Mouse (Mus musculus): ENCODE measurements around the gene Ppp2r1b.
"Not testable (repeated sequence)": the region's sequence is repeated elsewhere in the genome, so short reads cannot be mapped to it uniquely, and the experiment has no call there.

The Ppp2r1b gene

GRCm38 (mm10) chr9:50845081-50845480 is at the start of gene Ppp2r1b:
TSS of gene Ppp2r1b (plus strand) at chr9:50845301.
- DNase-seq (ENCODE audit: low read depth, low spot score): no peak

- DNase-seq (ENCODE audit: low read depth, low spot score): no peak
Measured at GRCm38 (mm10) chr9:50796776-50797175, 48.3 kb upstream of the Ppp2r1b start.

DNA sequence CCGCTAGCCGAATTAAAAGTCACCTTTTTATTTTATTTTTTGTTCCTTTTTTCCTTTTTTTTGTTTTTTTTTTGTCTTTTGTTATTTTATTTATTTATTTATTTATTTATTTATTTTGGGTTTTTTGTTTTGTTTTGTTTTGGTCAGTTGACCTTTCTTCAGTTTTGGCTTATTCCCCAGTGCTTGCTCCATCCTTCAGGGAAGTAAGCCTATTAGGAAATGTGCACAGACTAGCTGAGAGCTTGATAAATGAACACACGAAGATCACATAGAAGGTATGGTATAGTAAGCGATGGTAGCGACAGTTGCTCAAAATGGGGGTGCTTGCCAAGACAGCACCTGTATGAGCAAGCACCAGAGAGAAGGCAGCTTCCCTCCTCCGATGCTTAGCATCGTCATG is 47.5 kb upstream of the Ppp2r1b start:
- DNase-seq (ENCODE audit: low read depth, low spot score): no peak

- DNase-seq (ENCODE audit: low read depth, low spot score): no peak
Measured at GRCm38 (mm10) chr9:50798368-50798767, 46.7 kb upstream of the Ppp2r1b start.

DNA sequence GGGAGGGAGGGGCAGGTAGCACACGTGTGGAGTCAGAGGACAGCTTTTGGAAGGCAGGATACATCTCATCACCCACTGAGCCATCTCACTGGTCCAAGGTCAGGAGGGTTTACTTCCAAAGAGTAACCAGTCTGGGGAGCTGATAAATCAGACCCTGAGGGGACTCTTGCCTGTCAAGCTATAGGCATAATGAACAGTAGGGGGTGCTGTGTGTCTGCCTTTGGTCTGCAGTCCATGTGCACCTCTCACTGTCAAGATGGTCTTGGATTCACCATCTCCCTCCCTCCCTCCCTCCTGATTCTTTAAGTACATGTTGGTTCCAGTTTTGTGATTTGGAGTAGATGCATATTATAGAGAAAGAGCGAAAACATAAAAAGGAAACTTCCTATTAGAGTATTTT is 44.1 kb upstream of the Ppp2r1b start:
- peak; percentile 67 for DNase-seq (ENCODE audit: low read depth, low spot score)

DNA sequence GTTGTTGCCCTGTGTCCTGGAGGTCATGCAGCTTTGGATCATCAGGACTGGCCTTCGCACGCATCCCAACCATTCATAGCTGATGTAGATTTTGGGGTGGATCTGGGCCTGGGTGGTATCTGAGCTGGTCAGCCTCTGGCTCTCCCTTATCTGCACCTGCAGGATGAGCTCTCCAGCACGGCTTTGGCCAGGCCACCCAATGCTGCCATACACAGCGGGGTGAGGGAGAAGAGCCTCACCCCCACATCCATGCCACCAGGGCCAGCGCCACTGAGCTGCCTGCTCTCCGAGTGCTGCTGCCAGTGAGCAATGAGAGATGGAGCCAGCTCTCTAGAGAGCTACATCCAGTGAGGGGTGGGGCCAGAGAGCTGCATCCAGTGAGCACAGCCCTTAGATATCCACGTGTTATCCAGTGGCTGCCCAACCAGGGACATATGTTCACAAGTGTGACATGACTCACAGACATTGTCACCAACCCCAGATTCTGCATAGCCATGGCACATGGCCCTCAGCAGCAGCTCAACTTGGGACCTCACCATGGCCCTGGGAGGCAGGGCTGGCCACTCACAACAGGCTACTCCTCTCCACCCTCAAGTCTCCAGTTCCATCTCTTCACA is 41.9 kb upstream of the Ppp2r1b start:
- DNase-seq (ENCODE audit: low read depth, low spot score): no peak

DNA sequence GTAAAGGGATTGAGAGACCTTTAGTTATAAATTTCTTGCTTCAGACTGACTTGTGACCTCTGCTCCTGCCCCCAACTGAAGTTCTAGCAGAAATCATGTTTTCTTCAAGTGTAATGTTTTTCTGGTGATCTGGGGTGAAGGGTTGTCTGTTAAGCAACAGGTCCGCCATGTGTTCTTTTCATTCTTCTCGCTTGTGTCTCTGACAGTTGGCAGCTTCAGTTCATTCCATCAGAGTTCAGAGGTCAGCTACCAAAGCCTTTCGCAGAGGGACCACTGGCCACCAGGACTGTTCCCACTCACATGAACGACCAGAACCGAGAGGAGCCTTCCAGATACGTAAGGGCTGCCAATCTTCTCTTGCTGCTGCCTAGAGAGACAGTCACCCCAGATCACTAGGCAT is 36.6 kb upstream of the Ppp2r1b start:
- no peak for DNase-seq (ENCODE audit: low read depth, low spot score)

DNA sequence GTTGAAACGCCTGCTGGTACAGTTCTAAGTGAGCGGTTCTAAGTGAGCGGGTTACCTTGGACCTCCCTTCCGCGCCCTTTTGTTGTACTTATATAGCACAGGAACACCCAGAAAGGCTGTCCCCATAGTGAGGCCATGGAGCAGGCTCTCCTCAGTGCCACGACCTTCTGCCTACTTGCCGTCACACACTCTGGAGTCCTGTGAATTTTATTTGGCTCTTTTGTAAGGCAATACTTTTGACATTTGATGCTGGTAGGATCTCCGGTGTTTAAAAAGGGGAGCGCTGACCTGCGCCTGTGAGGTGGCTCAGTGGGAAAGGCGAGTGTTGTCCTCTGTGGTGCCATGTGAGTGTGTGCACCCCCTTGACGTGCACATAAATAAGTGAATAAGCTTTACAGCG is 36.0 kb upstream of the Ppp2r1b start:
- no peak for DNase-seq (ENCODE audit: low read depth, low spot score)

DNA sequence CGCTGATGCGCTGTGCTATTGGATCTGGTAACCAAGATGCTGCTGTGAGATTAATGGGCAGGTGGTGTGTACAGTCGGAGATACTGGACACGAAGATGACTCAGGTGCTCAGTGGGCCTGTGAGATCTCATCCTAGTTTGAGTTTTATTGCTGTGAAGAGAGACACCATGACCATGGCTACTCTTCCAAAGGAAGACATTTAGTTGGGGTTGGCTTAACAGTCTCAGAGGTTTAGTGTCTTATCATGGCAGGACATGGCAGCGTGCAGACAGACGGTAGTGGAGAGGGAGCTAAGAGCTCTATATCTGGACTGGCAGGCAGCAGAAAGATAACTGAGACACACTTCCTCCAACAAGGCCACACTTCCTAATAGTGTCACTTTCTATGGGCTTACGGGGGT is 33.9 kb upstream of the Ppp2r1b start:
- no peak for DNase-seq (ENCODE audit: low read depth, low spot score)

- DNase-seq (ENCODE audit: low read depth, low spot score): no peak
Measured at GRCm38 (mm10) chr9:50811746-50812145, 33.4 kb upstream of the Ppp2r1b start.

- DNase-seq (ENCODE audit: low read depth, low spot score): no peak
Measured at GRCm38 (mm10) chr9:50813796-50814195, 31.3 kb upstream of the Ppp2r1b start.

- no peak for DNase-seq (ENCODE audit: low read depth, low spot score)
Measured at GRCm38 (mm10) chr9:50815666-50816065, 29.4 kb upstream of the Ppp2r1b start.

DNA sequence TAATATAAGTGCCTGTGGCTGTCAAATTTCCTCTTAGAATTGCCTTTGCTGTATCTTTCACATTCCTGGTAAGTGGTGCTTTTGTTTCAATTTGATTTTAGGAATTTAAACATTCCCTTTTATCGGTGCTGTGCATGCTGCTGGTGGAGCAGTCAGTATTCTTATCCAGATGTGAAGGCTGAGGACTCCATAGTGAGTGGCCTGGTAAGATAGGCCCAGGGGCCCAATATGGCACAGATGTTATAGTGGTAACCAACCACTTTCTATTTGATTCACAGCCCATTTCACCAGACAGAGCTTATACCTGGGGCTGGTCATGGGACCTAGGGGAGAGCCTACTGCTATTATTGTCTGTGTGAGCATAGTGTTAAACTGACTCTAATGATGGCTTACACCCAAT is 28.6 kb upstream of the Ppp2r1b start:
- DNase-seq (ENCODE audit: low read depth, low spot score): no peak

- DNase-seq (ENCODE audit: low read depth, low spot score): no peak
Measured at GRCm38 (mm10) chr9:50818050-50818449, 27.1 kb upstream of the Ppp2r1b start.

DNA sequence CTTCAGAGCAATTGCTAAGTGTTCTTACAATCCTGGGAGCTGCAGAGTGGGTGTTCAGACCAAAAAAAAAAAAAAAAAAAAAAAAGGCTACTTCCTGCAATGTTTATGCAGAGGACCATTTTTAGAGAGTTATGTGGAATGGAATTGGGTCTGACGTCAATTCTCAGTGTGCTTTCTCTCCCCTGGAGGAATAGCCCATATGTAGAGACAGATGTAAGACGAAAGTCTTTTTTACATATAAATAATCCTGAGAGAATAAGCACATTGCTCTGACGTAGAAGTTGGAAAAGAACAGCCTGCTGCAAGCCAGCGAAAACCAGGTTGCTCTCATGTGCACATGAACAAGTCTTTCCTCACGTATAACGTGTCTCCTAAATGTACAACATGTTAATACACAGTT is 25.4 kb upstream of the Ppp2r1b start:
- DNase-seq (ENCODE audit: low read depth, low spot score): no peak

GRCm38 (mm10) chr9:50821651-50822050 is 23.4 kb upstream of the Ppp2r1b start:
- DNase-seq (ENCODE audit: low read depth, low spot score): no peak

DNA sequence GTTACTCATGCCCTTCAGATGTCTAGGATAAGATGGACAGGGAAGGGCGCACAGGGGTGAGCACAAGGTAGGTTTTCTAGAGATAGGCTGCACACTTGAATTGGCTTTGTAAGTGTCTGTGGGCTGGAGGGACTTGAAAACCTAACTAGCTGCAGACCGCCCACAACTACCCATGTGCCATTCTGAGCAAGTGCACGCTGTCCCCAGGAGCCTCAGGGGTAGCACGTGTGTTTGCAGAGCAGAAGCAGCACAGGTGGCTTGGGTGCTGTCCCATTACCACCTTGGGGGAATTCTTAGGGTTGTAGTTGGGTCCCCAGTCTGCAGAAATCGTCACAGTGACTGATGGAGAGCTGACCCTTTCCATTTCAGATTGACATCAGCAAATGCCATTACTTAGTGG is 22.9 kb upstream of the Ppp2r1b start:
- no peak for DNase-seq (ENCODE audit: low read depth, low spot score)

GRCm38 (mm10) chr9:50823779-50824453 is 21.2 kb upstream of the Ppp2r1b start:
- no peak for DNase-seq (ENCODE audit: low read depth, low spot score)

GRCm38 (mm10) chr9:50831514-50831913 is 13.6 kb upstream of the Ppp2r1b start:
- no peak for DNase-seq (ENCODE audit: low read depth, low spot score)

- DNase-seq (ENCODE audit: low read depth, low spot score): no peak
Measured at GRCm38 (mm10) chr9:50832162-50832561, 12.9 kb upstream of the Ppp2r1b start.

DNA sequence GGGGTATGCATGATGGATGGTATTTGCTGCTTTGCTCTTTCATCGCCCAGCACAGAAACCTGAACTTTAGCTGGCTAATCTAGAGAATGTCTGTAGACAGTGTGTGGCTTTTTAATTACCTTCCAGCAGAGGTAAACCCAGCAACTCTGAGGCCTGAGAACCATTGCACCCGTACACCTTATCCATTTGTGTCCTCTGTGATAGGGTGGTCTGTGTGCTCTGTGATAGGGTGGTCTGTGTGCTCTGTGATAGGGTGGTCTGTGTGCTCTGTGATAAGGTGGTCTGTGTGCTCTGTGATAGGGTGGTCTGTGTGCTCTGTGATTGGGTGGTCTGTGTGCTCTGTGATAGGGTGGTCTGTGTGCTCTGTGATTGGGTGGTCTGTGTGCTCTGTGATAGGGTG is 12.5 kb upstream of the Ppp2r1b start:
- DNase-seq (ENCODE audit: low read depth, low spot score): not testable (repeated sequence)

- DNase-seq (ENCODE audit: low read depth, low spot score): no peak
Measured at GRCm38 (mm10) chr9:50833786-50834185, 11.3 kb upstream of the Ppp2r1b start.

GRCm38 (mm10) chr9:50835068-50835705 is 9.9 kb upstream of the Ppp2r1b start:
- no peak for DNase-seq (ENCODE audit: low read depth, low spot score)
